In genomic region chr3:89225918-89226317, GRCm38 (mm10) we compare ENCODE assay signal across 10 mouse cellular contexts. TPM values are rescaled to one million over a fixed set of nuclear protein-coding genes. Genes with fewer than 3 reads are reported as not detected.
DNase-seq lines count a peak whose midpoint lies in the region; ATAC-seq and TF ChIP-seq lines count a peak whose summit lies in the region.
"Had no signal": no experiment of that assay in that cellular context is flagged by ENCODE, and none has a peak within 500 bp of the region (broad histone marks: within the 10 kb centered on the region; RNA-seq: fewer than 3 reads in every experiment).

No protein-coding gene starts in this region.

- peaks cover 6% of the 10 kb centered on the region; the same call in 1 of the 2 replicates for H3K36me3 ChIP-seq in heart, embryonic 10.5 days
- H3K36me3 ChIP-seq in ES-E14 (ENCODE audit: control insufficient read depth, insufficient read depth, low read length, poor library complexity, severe bottlenecking) = peaks cover 11% of the 10 kb centered on the region; the same call in 1 of the 2 replicates
- peaks cover 35% of the 10 kb centered on the region for H3K36me3 ChIP-seq in forebrain, embryonic 14.5 days (ENCODE audit: control insufficient read depth, insufficient read depth, low read length)
- peaks cover 28% of the 10 kb centered on the region for H3K36me3 ChIP-seq in midbrain, embryonic 13.5 days

- H3K4me3 ChIP-seq in heart, embryonic 10.5 days = peak overlapping the region; percentile 64
- peak overlapping the region; percentile 36 to 58 for H3K4me3 ChIP-seq in ES-E14 (ENCODE audit: insufficient read depth in 1 of 2, low read depth in 1 of 2, low read length in 2 of 2, poor library complexity in 1 of 2, severe bottlenecking in 1 of 2)
- H3K4me3 ChIP-seq in forebrain, embryonic 14.5 days (ENCODE audit: low read depth, low read length) = peak overlapping the region; percentile 62
- peak overlapping the region; percentile 68 for H3K4me3 ChIP-seq in midbrain, embryonic 13.5 days (replicated peaks)
- H3K4me3 ChIP-seq: megakaryocyte, embryonic 14.5 days had no signal

- peak overlapping the region; percentile 68 for H3K9ac ChIP-seq in ES-E14 (ENCODE audit: insufficient read depth, low read depth, low read length, poor library complexity, severe bottlenecking)
- peak overlapping the region; percentile 85 for H3K9ac ChIP-seq in forebrain, embryonic 14.5 days (ENCODE audit: low read length)
- H3K9ac ChIP-seq in midbrain, embryonic 13.5 days (replicated peaks) = peak overlapping the region; percentile 85

- in situ Hi-C loops in ES-E14 (cut with MboI; ENCODE audit: low sequenced_read_pairs in 2 of 2, unreplicated experiment in 2 of 2) = no loop called here

- H3K27me3 ChIP-seq in heart, embryonic 10.5 days (ENCODE audit: insufficient read depth, poor library complexity, severe bottlenecking) = peaks cover 54% of the 10 kb centered on the region
- H3K27me3 ChIP-seq in forebrain, embryonic 14.5 days (replicated peaks; ENCODE audit: control insufficient read depth, insufficient read depth, low read length) = no peaks in the 10 kb centered on the region
- no peaks in the 10 kb centered on the region for H3K27me3 ChIP-seq in midbrain, embryonic 13.5 days

- ATAC-seq in forebrain, embryonic 14.5 days = peak; percentile 66
- peak; percentile 68 for ATAC-seq in midbrain, embryonic 13.5 days
- ATAC-seq in megakaryocyte progenitor cell, adult 5-6 weeks (replicated peaks; ENCODE audit: poor library complexity) = no peak
- no peak for ATAC-seq in monocyte, adult 5-6 weeks (replicated peaks; ENCODE audit: insufficient number of reproducible peaks, low FRiP score, low TSS enrichment, poor library complexity, severe bottlenecking)

- H3K27ac ChIP-seq in heart, embryonic 10.5 days = peak overlapping the region; percentile 62
- peak overlapping the region; percentile 86 for H3K27ac ChIP-seq in ES-E14 (ENCODE audit: insufficient read depth, low read depth, low read length, poor library complexity, severe bottlenecking)
- H3K27ac ChIP-seq in forebrain, embryonic 14.5 days (ENCODE audit: low read depth, low read length) = peak overlapping the region; percentile 94
- peak overlapping the region; percentile 97 for H3K27ac ChIP-seq in midbrain, embryonic 13.5 days

- no peak for DNase-seq in heart, embryonic 10.5 days (ENCODE audit: low spot score)
- no peak for DNase-seq in heart, adult 11 months
- DNase-seq in ES-E14 (ENCODE audit: low read depth, low spot score) = peak; percentile 83
- peak; percentile 95 for DNase-seq in forebrain, embryonic 14.5 days (ENCODE audit: low spot score)
- DNase-seq in adrenal gland, adult (ENCODE audit: inconsistent age in 2 of 2, low spot score in 1 of 2) = no peak
- DNase-seq: kidney, adult 8-10 months had no signal

- H3K9me3 ChIP-seq in heart, embryonic 10.5 days = no peaks in the 10 kb centered on the region
- no peaks in the 10 kb centered on the region for H3K9me3 ChIP-seq in ES-E14 (ENCODE audit: control insufficient read depth, insufficient read depth, low read depth, low read length)
- H3K9me3 ChIP-seq in forebrain, embryonic 14.5 days (replicated peaks; ENCODE audit: control insufficient read depth, low read length) = no peaks in the 10 kb centered on the region
- H3K9me3 ChIP-seq in midbrain, embryonic 13.5 days = no peaks in the 10 kb centered on the region
- H3K9me3 ChIP-seq: megakaryocyte, embryonic 14.5 days had no signal

- peak overlapping the region; percentile 72 for H3K4me2 ChIP-seq in forebrain, embryonic 14.5 days (ENCODE audit: low read length)
- peak overlapping the region; percentile 83 for H3K4me2 ChIP-seq in midbrain, embryonic 13.5 days (replicated peaks)

- WGBS in heart, embryonic 10.5 days = 54% methylated on average over 4 of the region's 4 CpGs
- WGBS in forebrain, embryonic 14.5 days = 6% methylated on average over 4 of the region's 4 CpGs
- WGBS in midbrain, embryonic 13.5 days = 4% methylated on average over 4 of the region's 4 CpGs

- H3K4me1 ChIP-seq in heart, embryonic 10.5 days = peaks cover 53% of the 10 kb centered on the region
- H3K4me1 ChIP-seq in ES-E14 (ENCODE audit: control insufficient read depth in 2 of 2, insufficient read depth in 2 of 2, low read length in 2 of 2, poor library complexity in 1 of 2) = peaks cover 13 to 35% of the 10 kb centered on the region in 2 experiments
- H3K4me1 ChIP-seq in forebrain, embryonic 14.5 days (ENCODE audit: control insufficient read depth, insufficient read depth, low read length) = peaks cover 48% of the 10 kb centered on the region
- peaks cover 74% of the 10 kb centered on the region for H3K4me1 ChIP-seq in midbrain, embryonic 13.5 days (replicated peaks)

TF ChIP-seq in ES-E14, 5 proteins besides CTCF, POLR2A, EP300 and RAD21:
- TF ChIP-seq CHD2 (IDR thresholded peaks at IDR 0.05; ENCODE audit: low read depth, low read length) = no peak
- no peak for TF ChIP-seq MAFK (IDR thresholded peaks at IDR 0.05; ENCODE audit: insufficient read depth, low read depth, low read length)
- no peak for TF ChIP-seq ZNF384 (IDR thresholded peaks at IDR 0.05; ENCODE audit: low read depth, low read length)
- TF ChIP-seq ZC3H11A (IDR thresholded peaks at IDR 0.05; ENCODE audit: borderline replicate concordance, low read depth, low read length) = no peak
- no peak for TF ChIP-seq HCFC1 (IDR thresholded peaks at IDR 0.05; ENCODE audit: borderline replicate concordance, insufficient read depth, low read length)

RNA-seq across cellular contexts. Expression of gene Mtx1, which starts 1.0 kb away (rescaled TPM):
- 179 and 204 TPM in 2 replicates for polyA plus RNA-seq in heart, embryonic 10.5 days (2016; fragmentation: Nextera tagmentation; extraction: Ambion mirVana)
- 234 and 251 TPM in 2 replicates for total RNA-seq in ES-E14 (2012; rRNA removed)
- polyA plus RNA-seq in forebrain, embryonic 14.5 days (2014; fragmentation: Nextera tagmentation; extraction: Ambion mirVana) = 156 and 182 TPM in 2 replicates
- polyA plus RNA-seq in midbrain, embryonic 13.5 days (2015; fragmentation: Nextera tagmentation; extraction: Ambion mirVana) = 158 and 165 TPM in 2 replicates
- 70.4 and 95.6 TPM in 2 replicates for total RNA-seq in megakaryocyte progenitor cell, adult 5-6 weeks (2015)
- 66.1 and 95.2 TPM in 2 replicates for total RNA-seq in megakaryocyte progenitor cell, adult 5-6 weeks (2017)
- total RNA-seq in monocyte, adult 5-6 weeks (2017) = 42.5 to 61.0 TPM (median 58.7 TPM) in 3 replicates

RNA-seq across cellular contexts. Expression of gene Muc1, which starts 2.9 kb away (rescaled TPM):
- 0.11 and 0.16 TPM in 2 replicates for polyA plus RNA-seq in heart, embryonic 10.5 days (2016; fragmentation: Nextera tagmentation; extraction: Ambion mirVana)
- 3.0 and 3.9 TPM in 2 replicates for total RNA-seq in ES-E14 (2012; rRNA removed)
- 1.2 and 1.9 TPM in 2 replicates for polyA plus RNA-seq in forebrain, embryonic 14.5 days (2014; fragmentation: Nextera tagmentation; extraction: Ambion mirVana)
- 3.2 and 3.4 TPM in 2 replicates for polyA plus RNA-seq in midbrain, embryonic 13.5 days (2015; fragmentation: Nextera tagmentation; extraction: Ambion mirVana)
- total RNA-seq in megakaryocyte progenitor cell, adult 5-6 weeks (2015) = 0.44 TPM in 1 of 2 replicates, not detected in the other
- total RNA-seq in megakaryocyte progenitor cell, adult 5-6 weeks (2017) = not detected in 2 replicates
- total RNA-seq in monocyte, adult 5-6 weeks (2017) = 0.85 to 2.2 TPM (median 0.86 TPM) in 3 replicates

RNA-seq across cellular contexts. Expression of gene Thbs3, which starts 10.9 kb away (rescaled TPM):
- 18.1 and 20.0 TPM in 2 replicates for polyA plus RNA-seq in heart, embryonic 10.5 days (2016; fragmentation: Nextera tagmentation; extraction: Ambion mirVana)
- total RNA-seq in ES-E14 (2012; rRNA removed) = 36.9 and 46.9 TPM in 2 replicates
- 49.9 and 57.2 TPM in 2 replicates for polyA plus RNA-seq in forebrain, embryonic 14.5 days (2014; fragmentation: Nextera tagmentation; extraction: Ambion mirVana)
- polyA plus RNA-seq in midbrain, embryonic 13.5 days (2015; fragmentation: Nextera tagmentation; extraction: Ambion mirVana) = 82.9 and 86.2 TPM in 2 replicates
- not detected in 2 replicates for total RNA-seq in megakaryocyte progenitor cell, adult 5-6 weeks (2015)
- 0.42 TPM in 1 of 2 replicates, not detected in the other for total RNA-seq in megakaryocyte progenitor cell, adult 5-6 weeks (2017)
- total RNA-seq in monocyte, adult 5-6 weeks (2017) = 0.95 to 2.3 TPM (median 1.8 TPM) in 3 replicates

RNA-seq across cellular contexts. Expression of gene Krtcap2, which starts 19.8 kb away (rescaled TPM):
- polyA plus RNA-seq in heart, embryonic 10.5 days (2016; fragmentation: Nextera tagmentation; extraction: Ambion mirVana) = 244 and 260 TPM in 2 replicates
- 113 and 134 TPM in 2 replicates for total RNA-seq in ES-E14 (2012; rRNA removed)
- polyA plus RNA-seq in forebrain, embryonic 14.5 days (2014; fragmentation: Nextera tagmentation; extraction: Ambion mirVana) = 197 and 234 TPM in 2 replicates
- 205 and 209 TPM in 2 replicates for polyA plus RNA-seq in midbrain, embryonic 13.5 days (2015; fragmentation: Nextera tagmentation; extraction: Ambion mirVana)
- total RNA-seq in megakaryocyte progenitor cell, adult 5-6 weeks (2015) = 284 and 290 TPM in 2 replicates
- total RNA-seq in megakaryocyte progenitor cell, adult 5-6 weeks (2017) = 294 and 304 TPM in 2 replicates
- 53.3 to 77.9 TPM (median 61.9 TPM) in 3 replicates for total RNA-seq in monocyte, adult 5-6 weeks (2017)

RNA-seq across cellular contexts. Expression of gene Trim46, which starts 20.2 kb away (rescaled TPM):
- polyA plus RNA-seq in heart, embryonic 10.5 days (2016; fragmentation: Nextera tagmentation; extraction: Ambion mirVana) = 0.79 and 1.9 TPM in 2 replicates
- total RNA-seq in ES-E14 (2012; rRNA removed) = 3.1 and 5.3 TPM in 2 replicates
- 34.0 and 50.3 TPM in 2 replicates for polyA plus RNA-seq in forebrain, embryonic 14.5 days (2014; fragmentation: Nextera tagmentation; extraction: Ambion mirVana)
- 58.6 and 59.4 TPM in 2 replicates for polyA plus RNA-seq in midbrain, embryonic 13.5 days (2015; fragmentation: Nextera tagmentation; extraction: Ambion mirVana)
- total RNA-seq in megakaryocyte progenitor cell, adult 5-6 weeks (2015) = 1.2 and 1.5 TPM in 2 replicates
- 0.12 and 0.91 TPM in 2 replicates for total RNA-seq in megakaryocyte progenitor cell, adult 5-6 weeks (2017)
- total RNA-seq in monocyte, adult 5-6 weeks (2017) = 0.53 to 2.3 TPM in 2 of 3 replicates, not detected in the other

Comparison
In these comparisons a context has a peak if more than half of its experiments do, and no peak if none do; other contexts are left out.
1. DNase-seq: peak in ES-E14 (single experiment) and forebrain, embryonic 14.5 days (single experiment); none in heart, embryonic 10.5 days (single experiment), heart, adult 11 months (single experiment) and adrenal gland, adult (0 of 2).
2. ATAC-seq: peak in forebrain, embryonic 14.5 days (single experiment) and midbrain, embryonic 13.5 days (single experiment); none in megakaryocyte progenitor cell, adult 5-6 weeks (single experiment) and monocyte, adult 5-6 weeks (single experiment).
3. RNA of gene Thbs3, which starts 10.9 kb away (total RNA-seq): 36.9 to 46.9 TPM in ES-E14; 0.95 to 2.3 TPM in monocyte, adult 5-6 weeks and 0.42 TPM in megakaryocyte progenitor cell, adult 5-6 weeks; every median in the first group is over 10 times any median in the second.
4. Peak in every context shown above with its lines, with median percentiles within 50 percentile points of each other: H3K27ac ChIP-seq, H3K4me3 ChIP-seq and H3K9ac ChIP-seq.